Mouse (Mus musculus): Measurements from ENCODE around the gene Gm47985. TPM values are rescaled to one million over a fixed set of nuclear protein-coding genes. Genes with fewer than 3 reads are reported as not detected.

The Gm47985 gene
- polyA plus RNA-seq, 1 experiment from 2014 or later, result 0.34 TPM

- H3K9ac ChIP-seq, result no peak overlapping the region
- H3K4me1 ChIP-seq, result peaks cover 7% of the 10 kb centered on the region; the same call in 1 of the 2 replicates
- H3K9me3 ChIP-seq, result no peaks in the 10 kb centered on the region
- no peaks in the 10 kb centered on the region for H3K36me3 ChIP-seq
- H3K4me2 ChIP-seq (replicated peaks), result no peak overlapping the region
- H3K27me3 ChIP-seq, result no peaks in the 10 kb centered on the region
- no peak for ATAC-seq (ENCODE audit: low FRiP score, low read depth)
- H3K27ac ChIP-seq, result no peak overlapping the region
- WGBS, result 27% methylated on average over 9 of the region's 9 CpGs
- no peak overlapping the region for H3K4me3 ChIP-seq
These were observed 24.1 kb upstream of the Gm47985 start for GRCm38 (mm10) chr1:151157963-151158856.

- H3K4me1 ChIP-seq, result peaks cover 7% of the 10 kb centered on the region; the same call in 1 of the 2 replicates
- no peaks in the 10 kb centered on the region for H3K9me3 ChIP-seq
- H3K27ac ChIP-seq, result no peak overlapping the region
- H3K4me2 ChIP-seq (replicated peaks), result no peak overlapping the region
- H3K9ac ChIP-seq, result no peak overlapping the region
- no peak overlapping the region for H3K4me3 ChIP-seq
- H3K36me3 ChIP-seq, result no peaks in the 10 kb centered on the region
- 80% methylated on average over 2 of the region's 2 CpGs for WGBS
- H3K27me3 ChIP-seq, result no peaks in the 10 kb centered on the region
- no peak for ATAC-seq (ENCODE audit: low FRiP score, low read depth)
These were observed 23.4 kb upstream of the Gm47985 start for GRCm38 (mm10) chr1:151158857-151159510.

- no peak overlapping the region for H3K4me3 ChIP-seq
- H3K9ac ChIP-seq, result no peak overlapping the region
- no peaks in the 10 kb centered on the region for H3K9me3 ChIP-seq
- H3K27ac ChIP-seq, result no peak overlapping the region
- H3K36me3 ChIP-seq, result no peaks in the 10 kb centered on the region
- H3K4me2 ChIP-seq (replicated peaks), result no peak overlapping the region
- ATAC-seq (ENCODE audit: low FRiP score, low read depth), result no peak
- no peaks in the 10 kb centered on the region for H3K27me3 ChIP-seq
- WGBS, result 34% methylated on average over 8 of the region's 8 CpGs
- peaks cover 11% of the 10 kb centered on the region for H3K4me1 ChIP-seq
These were observed 16.3 kb upstream of the Gm47985 start for GRCm38 (mm10) chr1:151166031-151166430.

- no peaks in the 10 kb centered on the region for H3K27me3 ChIP-seq
- 0 out of 2 replicates have a peak overlapping the region, but pooled peaks have one; percentile 2 for H3K4me2 ChIP-seq (replicated peaks)
- no peak overlapping the region for H3K9ac ChIP-seq
- H3K4me1 ChIP-seq, result peaks cover 11% of the 10 kb centered on the region
- ATAC-seq (ENCODE audit: low FRiP score, low read depth), result no peak
- H3K9me3 ChIP-seq, result no peaks in the 10 kb centered on the region
- WGBS, result 24% methylated on average over 12 of the region's 12 CpGs
- no peak overlapping the region for H3K4me3 ChIP-seq
- no peaks in the 10 kb centered on the region for H3K36me3 ChIP-seq
- no peak overlapping the region for H3K27ac ChIP-seq
These were observed 14.9 kb upstream of the Gm47985 start for GRCm38 (mm10) chr1:151167297-151168047.

- H3K27me3 ChIP-seq, result no peaks in the 10 kb centered on the region
- WGBS, result 68% methylated on average over 3 of the region's 3 CpGs
- ATAC-seq (ENCODE audit: low FRiP score, low read depth), result no peak
- peaks cover 11% of the 10 kb centered on the region for H3K4me1 ChIP-seq
- H3K9me3 ChIP-seq, result no peaks in the 10 kb centered on the region
- no peak overlapping the region for H3K4me2 ChIP-seq (replicated peaks)
- H3K36me3 ChIP-seq, result no peaks in the 10 kb centered on the region
- no peak overlapping the region for H3K9ac ChIP-seq
- no peak overlapping the region for H3K27ac ChIP-seq
- H3K4me3 ChIP-seq, result no peak overlapping the region
These were observed 13.7 kb upstream of the Gm47985 start for GRCm38 (mm10) chr1:151168637-151169036.

- no peak for ATAC-seq (ENCODE audit: low FRiP score, low read depth)
- Histone ChIP-seq H3K27ac (no peak overlapping the region), H3K27me3 (no peaks in the 10 kb centered on the region), H3K36me3 (no peaks in the 10 kb centered on the region), H3K4me1 (peaks cover 11% of the 10 kb centered on the region), H3K4me2 (replicated peaks) (no peak overlapping the region), H3K9ac (no peak overlapping the region), H3K9me3 (no peaks in the 10 kb centered on the region), H3K4me3 (no peak overlapping the region)
- WGBS, result 84% methylated on average over 2 of the region's 2 CpGs
These were observed 10.5 kb upstream of the Gm47985 start for GRCm38 (mm10) chr1:151171572-151172461.

- Histone ChIP-seq H3K4me1 (0 out of 2 replicates have a peak, but pooled peaks cover 7% of the 10 kb centered on the region), H3K9ac (no peak overlapping the region), H3K36me3 (no peaks in the 10 kb centered on the region), H3K27ac (0 out of 2 replicates have a peak overlapping the region, but pooled peaks have one; percentile 15), H3K4me2 (replicated peaks) (peak overlapping the region; percentile 59), H3K9me3 (no peaks in the 10 kb centered on the region), H3K4me3 (peak overlapping the region; percentile 36), H3K27me3 (no peaks in the 10 kb centered on the region)
- WGBS, result 12% methylated on average over 10 of the region's 10 CpGs
- ATAC-seq (ENCODE audit: low FRiP score, low read depth), result peak; percentile 79
These were observed 5.1 kb upstream of the Gm47985 start for GRCm38 (mm10) chr1:151177030-151177936.

GRCm38 (mm10) chr1:151177937-151178271, 4.4 kb upstream of the Gm47985 start:
- Histone ChIP-seq H3K36me3 (no peaks in the 10 kb centered on the region), H3K4me3 (peak overlapping the region; percentile 36), H3K4me2 (replicated peaks) (peak overlapping the region; percentile 59), H3K9me3 (no peaks in the 10 kb centered on the region), H3K27me3 (no peaks in the 10 kb centered on the region), H3K27ac (0 out of 2 replicates have a peak overlapping the region, but pooled peaks have one; percentile 15), H3K4me1 (0 out of 2 replicates have a peak, but pooled peaks cover 7% of the 10 kb centered on the region), H3K9ac (no peak overlapping the region)
- ATAC-seq (ENCODE audit: low FRiP score, low read depth), result no peak
- 22% methylated on average over 4 of the region's 4 CpGs for WGBS

- H3K9ac ChIP-seq, result no peak overlapping the region
- no peak overlapping the region for H3K4me3 ChIP-seq
- H3K27ac ChIP-seq, result no peak overlapping the region
- no peak for ATAC-seq (ENCODE audit: low FRiP score, low read depth)
- no peak overlapping the region for H3K4me2 ChIP-seq (replicated peaks)
- H3K36me3 ChIP-seq, result no peaks in the 10 kb centered on the region
- H3K9me3 ChIP-seq, result no peaks in the 10 kb centered on the region
- 0 out of 2 replicates have a peak, but pooled peaks cover 7% of the 10 kb centered on the region for H3K4me1 ChIP-seq
- no peaks in the 10 kb centered on the region for H3K27me3 ChIP-seq
- 55% methylated on average over 2 of the region's 2 CpGs for WGBS
These were observed 3.7 kb upstream of the Gm47985 start for GRCm38 (mm10) chr1:151178505-151179083.

- WGBS, result 86% methylated on average over 2 of the region's 2 CpGs
- Histone ChIP-seq H3K4me2 (replicated peaks) (no peak overlapping the region), H3K9ac (no peak overlapping the region), H3K4me3 (no peak overlapping the region), H3K27ac (no peak overlapping the region), H3K9me3 (no peaks in the 10 kb centered on the region), H3K4me1 (0 out of 2 replicates have a peak, but pooled peaks cover 7% of the 10 kb centered on the region), H3K27me3 (no peaks in the 10 kb centered on the region), H3K36me3 (no peaks in the 10 kb centered on the region)
- ATAC-seq (ENCODE audit: low FRiP score, low read depth), result no peak
These were observed 2.2 kb upstream of the Gm47985 start for GRCm38 (mm10) chr1:151180167-151180566.

All from limb, embryonic 13.5 days (tissue).